Mouse (Mus musculus) thymus, postnatal 4 days (tissue): ENCODE data around the gene Gm28230.

ENCODE experiments used
- DNase-seq: peaks from one replicate; pipeline ENCODE4 v3.0.0; 2021

Gene Gm28230

DNA sequence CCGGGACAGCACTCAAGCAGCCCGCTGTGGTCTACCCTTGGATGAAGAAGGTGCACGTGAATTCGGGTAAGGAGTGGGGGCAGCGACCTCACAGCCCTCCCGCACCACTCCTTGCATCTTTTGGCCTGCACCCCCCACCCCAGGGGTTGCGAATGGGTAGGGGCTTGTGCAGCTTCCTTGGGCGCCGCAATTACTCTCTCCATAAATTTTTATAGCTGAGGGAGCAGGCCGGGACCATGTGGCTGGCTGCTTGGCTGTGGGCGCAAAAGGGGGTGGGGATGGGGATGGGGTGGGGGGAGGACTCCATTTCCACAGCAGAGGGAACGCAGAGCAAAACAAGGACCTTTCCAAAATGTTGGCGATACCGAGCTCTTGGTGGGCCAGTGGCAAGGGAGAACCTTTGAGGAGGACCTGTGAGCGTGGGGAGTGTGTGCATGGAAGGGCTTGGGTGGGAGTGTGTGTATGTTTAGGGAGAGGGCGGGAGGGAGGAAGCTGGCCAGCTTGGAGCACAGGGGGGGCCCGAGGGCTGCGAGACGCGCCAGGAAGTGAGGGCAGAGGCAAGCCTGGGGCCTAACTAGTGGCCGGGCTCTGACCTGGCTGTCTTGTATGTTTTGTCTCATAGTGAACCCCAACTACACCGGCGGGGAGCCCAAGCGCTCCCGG lies 1.2 kb downstream of the Gm28230 start:
- no peak for DNase-seq

- no peak for DNase-seq
These were observed 1.8 kb downstream of the Gm28230 start for GRCm38 (mm10) chr2:74728303-74728680.

DNA sequence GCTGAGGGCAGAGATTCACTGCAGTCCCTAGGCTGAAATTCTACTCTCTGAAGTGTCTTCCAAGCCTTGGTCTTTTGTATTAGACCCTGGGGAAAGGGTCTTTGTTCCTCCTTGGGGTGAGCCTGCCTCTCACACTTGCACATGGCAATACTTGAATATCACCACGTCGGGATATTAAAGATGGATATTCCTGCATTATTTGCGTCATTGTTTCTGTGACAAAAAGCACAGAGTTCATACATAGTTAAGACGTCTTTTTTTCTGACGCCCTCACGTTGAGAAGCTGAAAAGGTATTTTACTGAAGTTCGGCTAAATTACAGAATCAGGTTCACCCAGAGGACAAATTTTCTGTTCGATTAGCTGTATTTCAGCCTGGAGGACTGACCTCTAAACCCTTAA lies 3.8 kb downstream of the Gm28230 start:
- DNase-seq: no peak

- no peak for DNase-seq
These were observed 4.5 kb downstream of the Gm28230 start for GRCm38 (mm10) chr2:74731055-74731454.

GRCm38 (mm10) chr2:74731799-74732512 lies 5.4 kb downstream of the Gm28230 start:
- DNase-seq: no peak

- DNase-seq: no peak
These were observed 6.2 kb downstream of the Gm28230 start for GRCm38 (mm10) chr2:74732513-74733316.

- no peak for DNase-seq
These were observed 6.8 kb downstream of the Gm28230 start for GRCm38 (mm10) chr2:74733317-74733661.

DNA sequence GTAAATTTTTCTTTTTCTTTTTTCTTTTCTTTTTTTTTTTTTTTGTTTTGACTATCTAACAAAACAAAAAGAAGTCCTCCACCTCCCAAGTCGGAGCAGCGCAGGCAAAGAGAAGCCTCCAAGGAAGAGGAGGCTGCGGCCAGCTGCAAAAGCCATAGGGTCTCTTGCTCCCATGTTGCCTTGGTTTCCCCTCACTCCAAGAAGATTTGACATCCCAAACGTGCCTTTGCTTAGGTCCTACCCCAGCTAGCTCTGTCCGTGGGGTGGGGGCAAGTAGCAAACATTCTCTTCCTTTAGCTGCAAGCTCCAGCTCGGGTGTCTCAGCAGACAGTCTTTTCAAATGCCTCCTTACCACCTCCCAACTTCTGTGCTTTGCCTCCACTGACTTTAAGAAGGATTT lies 7.2 kb downstream of the Gm28230 start:
- DNase-seq: no peak

GRCm38 (mm10) chr2:74734451-74734850 lies 7.9 kb downstream of the Gm28230 start:
- no peak for DNase-seq

DNA sequence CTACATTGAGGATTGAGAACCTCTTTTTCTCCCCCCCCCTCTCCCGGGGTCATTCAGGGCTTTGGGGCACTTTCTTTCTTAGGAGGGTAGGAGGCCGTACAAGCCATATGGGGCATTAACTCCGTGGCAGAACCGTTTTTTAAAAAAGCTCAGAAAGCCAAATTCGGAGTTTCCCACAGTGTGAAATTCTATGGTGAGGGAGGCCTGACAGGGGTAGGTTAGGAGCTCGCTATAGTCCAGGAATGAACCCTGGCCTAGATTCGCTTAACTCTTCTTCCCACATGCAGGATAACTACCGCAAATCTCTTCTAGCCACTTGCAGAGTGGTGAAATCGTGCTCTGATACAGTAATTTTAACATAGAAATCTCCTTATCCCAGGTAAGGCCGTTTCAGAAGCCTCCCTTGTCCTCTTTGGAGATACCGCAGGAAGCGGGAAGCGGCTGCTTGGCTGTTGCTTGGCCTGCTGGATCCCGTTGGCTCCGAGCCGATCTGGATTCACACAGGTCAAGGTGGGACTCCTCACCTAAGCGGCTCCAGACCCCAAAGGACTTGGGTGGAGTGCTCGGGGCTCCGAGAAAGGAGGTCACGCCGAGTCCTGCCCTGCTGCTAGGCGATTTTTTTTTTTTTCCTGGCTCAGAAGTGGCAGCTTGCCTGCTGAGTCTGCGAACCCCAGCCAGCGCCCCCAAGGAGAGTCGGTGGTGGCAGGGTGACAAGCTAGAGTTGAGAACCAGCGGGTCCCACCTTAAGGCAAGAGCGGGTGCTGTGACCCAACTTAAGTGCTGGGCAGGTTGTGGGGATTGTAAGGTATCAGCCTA lies 8.7 kb downstream of the Gm28230 start:
- DNase-seq: no peak

DNA sequence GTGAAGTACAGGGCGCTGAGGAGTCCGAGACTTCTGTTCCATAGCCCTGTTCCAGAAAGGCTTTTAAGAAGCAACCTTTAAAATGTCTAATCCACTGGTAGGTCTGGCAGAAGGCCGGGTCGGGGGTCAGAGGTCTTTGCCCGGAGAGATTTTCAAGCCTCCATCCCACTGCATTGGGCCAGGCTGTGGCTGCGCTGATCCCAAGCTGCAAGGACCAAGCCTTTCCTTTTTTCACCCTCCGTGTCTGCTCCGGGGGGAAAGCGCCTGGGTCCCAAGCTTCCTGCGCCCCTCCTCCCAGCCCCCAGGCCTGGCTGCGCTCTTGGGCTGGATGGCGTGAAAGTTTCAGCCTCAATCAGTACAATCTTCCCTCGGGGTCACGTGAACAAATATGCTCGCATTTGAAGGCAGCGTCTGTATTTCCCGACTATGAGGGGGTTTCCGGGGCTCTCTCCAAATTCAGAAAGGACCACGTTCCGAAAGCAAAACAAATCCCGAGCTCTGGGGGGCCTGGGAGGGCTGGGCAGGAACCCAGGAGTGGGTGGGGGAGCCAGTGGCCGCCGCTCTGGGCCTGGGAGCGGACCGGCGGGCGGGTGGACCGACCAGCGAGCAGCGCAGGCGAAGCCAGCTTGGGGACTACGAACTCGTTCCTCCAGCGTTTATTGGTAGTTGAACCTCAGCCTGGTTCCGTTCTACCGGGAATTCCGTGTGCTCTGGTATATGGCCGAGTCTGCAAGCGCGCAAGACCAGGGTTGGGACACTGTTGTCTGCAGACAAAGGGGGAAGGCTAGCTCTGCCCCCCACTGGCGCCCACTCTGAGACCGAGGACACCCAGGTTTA lies 9.5 kb downstream of the Gm28230 start:
- no peak for DNase-seq

DNA sequence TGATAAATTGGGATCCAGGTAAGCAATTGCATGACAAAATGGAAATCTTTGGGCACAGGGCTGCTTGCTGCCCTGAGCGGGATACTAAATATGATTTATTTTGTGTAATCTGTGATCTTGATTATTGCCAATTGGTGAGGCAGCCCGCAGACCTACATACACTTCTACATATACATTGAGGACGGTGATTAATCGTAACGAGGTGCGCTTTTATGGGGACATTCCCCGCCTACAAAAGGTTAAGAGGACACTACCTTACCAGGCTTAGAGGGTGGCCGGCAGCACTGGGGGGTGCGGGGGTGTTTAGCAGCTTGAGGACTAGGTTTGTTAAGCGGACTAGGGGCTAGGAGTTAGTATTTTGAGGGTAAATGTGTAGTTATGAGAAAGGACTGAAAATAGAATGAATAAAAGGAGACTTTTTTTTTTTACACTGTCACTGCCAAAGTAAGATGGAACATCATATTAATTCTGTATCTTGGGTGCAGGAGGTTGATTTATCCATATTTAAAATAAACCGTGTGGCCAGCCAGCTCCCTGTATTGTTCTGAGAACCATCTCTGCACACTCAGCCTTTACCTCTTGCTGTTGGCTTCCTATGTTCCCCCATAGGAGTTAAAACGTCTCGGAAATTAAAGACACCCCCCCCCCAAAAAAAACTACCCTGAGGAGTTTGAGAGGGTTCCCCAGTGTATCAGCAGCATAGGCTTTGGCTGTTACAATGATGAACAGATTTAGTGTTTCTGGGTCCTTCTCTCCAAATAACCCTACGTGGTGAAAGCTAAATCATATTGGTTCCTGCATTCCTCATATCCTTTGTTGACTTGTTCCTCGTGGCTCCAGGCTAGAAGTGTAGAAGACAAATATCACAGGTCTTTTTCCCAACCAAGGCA lies 10.4 kb downstream of the Gm28230 start:
- no peak for DNase-seq

- DNase-seq: no peak
These were observed 11.1 kb downstream of the Gm28230 start for GRCm38 (mm10) chr2:74737578-74738070.

DNA sequence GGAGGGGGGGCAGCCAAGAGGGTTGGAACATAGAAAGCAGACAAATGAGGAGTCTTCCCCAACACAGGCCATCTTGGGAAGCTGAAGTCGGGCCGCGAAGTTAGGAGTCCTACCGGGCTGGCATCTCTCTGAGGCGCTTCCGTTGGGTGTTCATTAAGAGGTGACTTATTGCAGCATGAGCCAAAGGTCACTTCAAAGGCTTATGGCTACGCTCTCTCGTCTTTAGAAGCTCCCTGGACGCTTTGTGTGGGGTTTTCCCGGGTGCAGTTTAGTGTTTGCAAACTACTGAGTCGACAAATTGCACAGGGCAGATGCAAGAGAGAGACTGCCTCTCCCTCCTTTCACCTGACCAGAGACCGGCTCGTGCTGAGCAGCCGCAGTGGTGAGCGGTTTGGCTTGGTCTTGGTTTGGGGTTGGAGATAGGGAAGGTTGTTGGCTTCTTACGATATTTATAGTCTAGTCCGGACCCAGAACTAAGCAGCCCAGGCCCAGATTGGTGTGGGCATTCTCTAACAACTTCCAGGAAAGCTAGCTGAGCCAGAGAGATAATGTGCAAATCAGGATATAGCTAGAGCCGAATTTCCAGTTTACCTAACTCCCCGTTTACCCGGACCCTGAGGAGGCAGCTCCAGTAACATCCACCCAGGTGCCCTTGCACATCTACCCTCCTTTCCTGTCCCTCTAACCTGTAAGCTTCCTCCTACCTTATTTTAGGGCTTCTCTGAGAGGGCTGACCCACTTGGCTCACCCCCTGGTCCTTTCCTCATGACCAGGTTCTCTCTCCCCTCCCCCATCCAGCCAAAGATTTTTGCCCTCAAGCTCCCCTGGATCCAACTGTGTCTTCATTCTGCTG lies 12.3 kb downstream of the Gm28230 start:
- no peak for DNase-seq

GRCm38 (mm10) chr2:74739476-74739800 lies 12.9 kb downstream of the Gm28230 start:
- DNase-seq: no peak

DNA sequence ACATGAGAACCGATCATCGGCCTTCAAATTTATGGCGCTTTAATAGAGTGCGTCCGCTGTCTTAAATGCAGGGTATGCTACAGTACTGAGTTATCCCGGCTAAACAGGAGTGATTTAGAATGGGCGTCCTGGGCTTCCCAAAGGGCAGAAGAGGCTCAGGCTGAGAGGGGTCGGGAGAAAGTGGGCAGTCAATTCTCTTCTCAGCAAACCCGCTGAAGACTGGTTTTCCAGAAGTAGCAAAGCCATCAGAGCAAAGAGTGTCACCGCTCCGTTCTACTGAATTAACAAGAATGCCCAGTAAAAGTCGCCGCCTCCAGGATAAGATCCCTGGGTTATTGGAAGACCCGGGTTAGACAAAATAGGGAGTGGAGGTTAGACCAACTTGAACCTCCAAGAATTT lies 13.3 kb downstream of the Gm28230 start:
- no peak for DNase-seq

GRCm38 (mm10) chr2:74740311-74741091 lies 14.0 kb downstream of the Gm28230 start:
- DNase-seq: no peak

DNA sequence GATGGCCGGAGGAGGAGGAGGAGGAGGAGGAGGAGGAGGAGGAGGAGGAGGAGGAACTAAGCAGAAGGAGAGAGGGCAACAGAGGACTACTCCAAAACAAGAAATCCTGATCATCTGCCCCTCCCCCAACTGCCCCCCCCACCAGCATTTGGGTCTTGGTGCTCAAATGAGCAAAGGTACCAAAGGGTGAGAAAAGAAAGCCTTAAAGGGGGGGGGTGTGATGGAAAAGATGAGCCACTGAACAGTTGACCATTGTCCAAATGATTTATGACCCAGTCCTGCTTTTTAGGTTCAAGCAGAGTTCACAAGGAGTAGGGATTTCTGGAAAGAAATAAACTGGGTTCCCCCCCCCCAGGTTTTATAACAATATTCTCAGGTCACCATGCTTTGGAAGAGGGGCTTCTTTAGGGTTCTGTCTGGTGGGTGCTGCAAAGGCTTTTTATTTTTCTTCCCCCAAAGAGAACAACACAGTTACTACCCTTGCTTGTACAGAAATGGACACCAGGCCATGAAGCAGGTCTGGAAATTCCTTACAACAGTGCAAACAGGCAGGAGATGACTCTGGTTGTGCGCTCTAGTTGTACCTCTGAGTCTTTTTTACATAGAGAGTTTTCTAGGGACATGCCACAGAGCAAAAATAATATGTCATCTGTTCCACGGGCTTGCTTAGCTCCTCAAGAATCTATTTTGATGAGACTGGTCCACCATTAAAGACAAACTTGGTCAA lies 14.9 kb downstream of the Gm28230 start:
- no peak for DNase-seq

- DNase-seq: no peak
These were observed 15.4 kb downstream of the Gm28230 start for GRCm38 (mm10) chr2:74741979-74742277.
